Mouse (Mus musculus) liver, adult 2 months (tissue): ENCODE measurements around the gene Mip. TPM values are rescaled to one million over a fixed set of nuclear protein-coding genes. Genes with fewer than 3 reads are reported as not detected.
"Not testable (repeated sequence)": the region's sequence is repeated elsewhere in the genome, so short reads cannot be mapped to it uniquely, and the experiment has no call there.

Experiments
- DNase-seq: peaks from one replicate; pipeline ENCODE4 v3.0.0-alpha.2; 2011; ENCODE audit warnings: low read depth, low spot score; ENCODE audit errors: extremely low read depth
- H3K27ac ChIP-seq: fragments of 200-500 bp; replicated peaks from 2 replicates; pipeline ENCODE4 v1.5.1; 2012; ENCODE audit warnings: low read depth, mild to moderate bottlenecking, control low read depth, inconsistent platforms, low read length; ENCODE audit not compliant: insufficient read depth
- H3K27me3 ChIP-seq: fragments of 200-500 bp; 2 replicates; pipeline ENCODE4 v1.6.1; 2012; ENCODE audit warnings: mild to moderate bottlenecking, moderate library complexity, low read length, inconsistent platforms; ENCODE audit not compliant: control insufficient read depth, insufficient read depth
- H3K36me3 ChIP-seq: fragments of 200-500 bp; 2 replicates; pipeline ENCODE4 v1.6.1; 2012; ENCODE audit warnings: low read length, inconsistent platforms; ENCODE audit not compliant: control insufficient read depth, insufficient read depth
- H3K4me1 ChIP-seq: fragments of 200-500 bp; 2 replicates; pipeline ENCODE4 v1.6.1; 2011; ENCODE audit warnings: low read length; ENCODE audit not compliant: control insufficient read depth, insufficient read depth
- H3K4me3 ChIP-seq: fragments of 200-500 bp; 2 replicates; pipeline ENCODE4 v1.5.1; 2011; ENCODE audit warnings: low read depth, mild to moderate bottlenecking, control low read depth, low read length, moderate library complexity; ENCODE audit not compliant: insufficient read depth
- H3K79me2 ChIP-seq: fragments of 200-500 bp; 2 replicates; pipeline ENCODE4 v1.6.1; 2012; ENCODE audit warnings: inconsistent platforms, mild to moderate bottlenecking, low read length, moderate library complexity; ENCODE audit not compliant: control insufficient read depth, insufficient read depth
- H3K9ac ChIP-seq: fragments of 200-500 bp; 2 replicates; pipeline ENCODE4 v1.6.1; 2012; ENCODE audit warnings: low read depth, mild to moderate bottlenecking, control low read depth, inconsistent platforms, low read length
- CTCF ChIP-seq: fragments of 200-500 bp; IDR thresholded peaks from 2 replicates; pipeline ENCODE4 v1.5.1; 2011; ENCODE audit warnings: low read depth, low read length, control low read depth
- POLR2A ChIP-seq: fragments of 200-500 bp; IDR thresholded peaks from 2 replicates; pipeline ENCODE4 v1.6.1; 2011; ENCODE audit warnings: low read length, control low read depth; ENCODE audit not compliant: insufficient read depth; ENCODE audit errors: extremely low read depth
- WGBS: fragments of 180-500 bp; shearing (Covaris S2); methylation state at CpG from one replicate; pipeline ENCODE4 v1.1.7; 2018; 5-methylcytosine and 5-hydroxymethylcytosine counted together
- polyA plus RNA-seq: library from polyadenylated mRNA; depleted of rRNA; stranded (reverse); fragments of >200 nt; gene quantifications from 2 replicates; pipeline ENCODE4 v1.2.3, GENCODE M21; 2012
- total RNA-seq: library from RNA; depleted of rRNA; stranded (reverse); fragments of >200 nt; gene quantifications from 2 replicates; pipeline ENCODE4 v1.2.3, GENCODE M21; 2014

Mip gene
- total and polyA plus RNA-seq, 2 experiments: not detected

DNA sequence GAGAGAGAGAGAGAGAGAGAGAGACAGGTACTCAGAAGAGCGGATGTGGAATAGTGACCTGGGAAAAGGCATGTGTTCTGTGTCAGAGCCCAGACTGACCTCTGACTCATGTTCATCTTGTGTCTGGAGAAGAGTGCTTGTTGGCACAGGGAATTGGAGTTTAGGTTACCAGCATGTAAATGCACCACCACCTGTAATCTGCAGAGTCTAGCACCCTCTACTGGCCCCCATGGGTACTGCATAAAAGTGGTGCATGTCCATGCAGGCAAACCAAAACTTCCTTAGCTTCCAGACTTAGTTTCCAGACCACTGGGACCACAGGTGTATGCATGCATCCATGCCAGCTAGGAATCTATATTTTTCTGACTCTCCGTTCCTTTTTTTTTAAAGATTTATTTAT, 39.7 kb upstream of the Mip start:
- Histone ChIP-seq H3K4me1 (peaks cover 1% of the 10 kb centered on the region; the same call in 1 of the 2 replicates), H3K4me3 (no peak overlapping the region), H3K9ac (no peak overlapping the region), H3K36me3 (no peaks in the 10 kb centered on the region), H3K27ac (no peak overlapping the region), H3K79me2 (no peaks in the 10 kb centered on the region), H3K27me3 (no peaks in the 10 kb centered on the region)
- TF ChIP-seq POLR2A: no peak
- peak; percentile 83 for TF ChIP-seq CTCF
- 51% methylated on average over 2 of the region's 2 CpGs for WGBS
- peak; percentile 72 for DNase-seq

GRCm38 (mm10) chr10:128187181-128187605, 38.4 kb upstream of the Mip start:
- 79% methylated on average over 5 of the region's 5 CpGs for WGBS
- Histone ChIP-seq H3K79me2 (no peaks in the 10 kb centered on the region), H3K9ac (no peak overlapping the region), H3K36me3 (no peaks in the 10 kb centered on the region), H3K4me1 (peaks cover 1% of the 10 kb centered on the region; the same call in 1 of the 2 replicates), H3K4me3 (no peak overlapping the region), H3K27me3 (no peaks in the 10 kb centered on the region), H3K27ac (no peak overlapping the region)
- TF ChIP-seq CTCF (no peak), POLR2A (no peak)
- DNase-seq: no peak

DNA sequence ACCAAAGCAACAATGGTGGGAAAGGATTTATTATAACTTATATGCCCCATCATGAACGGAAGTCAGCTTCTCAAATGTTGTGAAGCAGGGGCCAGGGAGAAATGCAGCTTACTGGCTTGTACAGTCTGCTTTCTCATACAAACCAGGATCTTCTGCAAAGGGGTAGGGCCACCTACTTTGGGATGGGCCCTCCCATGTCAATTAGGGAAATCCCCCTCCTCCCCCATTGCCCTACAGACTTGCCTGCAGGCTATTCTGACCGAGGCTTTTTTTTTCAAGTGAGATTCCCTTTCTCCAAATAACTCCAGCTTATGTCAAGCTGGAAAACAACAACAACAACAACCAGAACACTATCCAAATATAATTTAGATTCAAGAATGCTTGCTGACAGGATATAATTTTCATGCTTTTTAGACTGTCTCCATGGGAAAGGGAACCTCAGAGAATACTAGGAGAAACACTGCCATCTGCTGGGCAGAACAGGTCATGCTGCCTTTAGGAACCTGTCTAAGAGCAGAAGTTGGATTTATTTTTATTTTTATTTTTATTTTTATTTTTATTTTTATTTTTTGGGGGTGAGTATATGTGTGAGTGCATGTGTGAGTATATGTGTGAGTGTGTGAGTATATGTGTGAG, 37.3 kb upstream of the Mip start:
- Histone ChIP-seq H3K27ac (no peak overlapping the region), H3K36me3 (no peaks in the 10 kb centered on the region), H3K4me3 (no peak overlapping the region), H3K9ac (no peak overlapping the region), H3K4me1 (peaks cover 1% of the 10 kb centered on the region; the same call in 1 of the 2 replicates), H3K79me2 (no peaks in the 10 kb centered on the region), H3K27me3 (no peaks in the 10 kb centered on the region)
- WGBS: 59% methylated on average over 2 of the region's 2 CpGs
- DNase-seq: peak; percentile 66
- TF ChIP-seq POLR2A: no peak
- peak; percentile 52 for TF ChIP-seq CTCF

DNA sequence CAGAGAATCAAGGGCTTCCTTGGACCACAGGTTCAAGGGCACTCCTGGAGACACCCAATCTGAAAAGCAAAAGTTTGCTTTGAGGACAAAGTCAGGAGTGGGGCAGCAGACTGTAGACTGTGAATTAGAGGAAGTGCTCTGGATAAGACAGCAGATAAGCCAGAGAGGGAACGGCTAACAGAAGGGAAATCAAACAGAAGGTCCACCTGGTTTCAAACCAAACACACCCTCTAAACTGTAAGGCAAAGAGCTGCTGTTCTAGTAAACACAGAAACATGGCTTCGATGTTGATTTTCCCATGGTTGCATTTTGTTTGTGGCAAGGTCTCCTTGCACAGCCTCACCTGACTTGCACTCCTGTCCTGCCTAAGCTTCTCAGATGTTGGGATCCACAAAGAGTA, 34.2 kb upstream of the Mip start:
- DNase-seq: no peak
- 26% methylated on average over 2 of the region's 2 CpGs for WGBS
- no peak overlapping the region for H3K9ac ChIP-seq

DNA sequence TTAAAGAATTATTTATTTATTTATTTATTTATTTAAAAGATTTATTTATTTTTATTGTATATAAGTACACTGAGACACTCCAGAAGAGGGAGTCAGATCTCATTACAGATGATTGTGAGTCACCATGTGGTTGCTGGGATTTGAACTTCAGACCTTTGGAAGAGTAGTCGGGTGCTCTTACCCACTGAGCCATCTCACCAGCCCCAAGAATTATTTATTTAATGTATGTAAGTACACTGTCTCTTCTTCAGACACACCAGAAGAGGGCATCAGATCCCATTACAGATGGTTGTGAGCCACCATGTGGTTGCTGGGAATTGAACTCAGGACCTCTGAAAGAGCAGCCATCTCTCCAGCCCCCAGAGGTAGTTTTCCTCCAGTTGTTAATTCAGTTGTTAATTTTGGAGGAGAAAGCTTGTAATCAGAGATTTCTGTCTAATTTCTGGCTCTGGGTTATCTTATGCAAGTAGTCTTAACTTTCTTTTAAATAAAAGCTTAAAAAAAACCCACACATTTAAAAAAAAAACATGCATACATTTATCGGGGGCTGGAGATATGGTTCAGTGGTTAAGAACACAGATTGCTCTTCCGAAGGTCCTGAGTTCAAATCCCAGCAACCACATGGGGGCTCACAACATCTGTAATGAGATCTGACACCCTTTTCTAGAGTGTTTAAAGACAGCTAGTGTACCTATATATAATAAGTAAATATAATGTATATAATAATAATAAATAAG, 33.4 kb upstream of the Mip start:
- H3K9ac ChIP-seq: not testable (repeated sequence)

More for the DNA sequence above, 34.2 kb upstream of the Mip start:
- Histone ChIP-seq H3K27ac (no peak overlapping the region), H3K79me2 (peaks cover 5% of the 10 kb centered on the region; the same call in 1 of the 2 replicates), H3K4me1 (no peaks in the 10 kb centered on the region; the same call in 1 of the 2 replicates), H3K36me3 (no peaks in the 10 kb centered on the region), H3K27me3 (no peaks in the 10 kb centered on the region), H3K4me3 (no peak overlapping the region)
- no peak for TF ChIP-seq POLR2A
- no peak for TF ChIP-seq CTCF

GRCm38 (mm10) chr10:128193113-128193512, 32.5 kb upstream of the Mip start:
- Histone ChIP-seq H3K27ac (no peak overlapping the region), H3K79me2 (peaks cover 5% of the 10 kb centered on the region; the same call in 1 of the 2 replicates), H3K36me3 (no peaks in the 10 kb centered on the region), H3K9ac (no peak overlapping the region), H3K4me3 (no peak overlapping the region), H3K27me3 (no peaks in the 10 kb centered on the region), H3K4me1 (no peaks in the 10 kb centered on the region; the same call in 1 of the 2 replicates)
- WGBS: 57% methylated on average over 6 of the region's 6 CpGs
- peak; percentile 48 for DNase-seq
- TF ChIP-seq POLR2A (no peak), CTCF (no peak)

More for the DNA sequence above, 33.4 kb upstream of the Mip start:
- H3K4me3 ChIP-seq, H3K79me2 ChIP-seq, H3K27me3 ChIP-seq, DNase-seq, H3K36me3 ChIP-seq, H3K4me1 ChIP-seq, H3K27ac ChIP-seq: not testable (repeated sequence)
- 92% methylated on average over 3 of the region's 3 CpGs for WGBS
